Mouse (Mus musculus) pancreas, adult 10 weeks (tissue): ENCODE measurements around the gene Cd300ld5. TPM values are rescaled to one million over a fixed set of nuclear protein-coding genes. Genes with fewer than 3 reads are reported as not detected.

ENCODE experiments used
- polyA plus RNA-seq: library from polyadenylated mRNA; stranded (reverse); fragments of 350-450 nt; fragmentation: Illumina TruSeq; extraction: RNeasy Lipid Tissue Mini Kit (QIAGEN cat#74804); gene quantifications from one replicate; pipeline ENCODE4 v1.2.3, GENCODE M21; 2015; ENCODE audit warnings: low read depth, low replicate concordance; ENCODE audit not compliant: insufficient read depth

Gene Cd300ld5
- polyA plus RNA-seq, result 1.3 TPM

GRCm38 (mm10) chr11:115037669-115038068 is at the start of gene Cd300ld5:
Gene Cd300ld5, minus strand, starts transcription at chr11:115037769.

GRCm38 (mm10) chr11:115062077-115062476 is 24.5 kb upstream of the Cd300ld5 start, which contains the start of gene Cd300e:
Gene Cd300e, minus strand, starts transcription at chr11:115062177.

GRCm38 (mm10) chr11:115048259-115048658 is 10.7 kb upstream of the Cd300ld5 start, which contains the start of gene Cd300ld3:
Gene Cd300ld3, minus strand, starts transcription at chr11:115048409.

GRCm38 (mm10) chr11:115026912-115027311 is 10.7 kb downstream of the Cd300ld5 start, which contains the start of gene Cd300ld4:
Gene Cd300ld4, minus strand, starts transcription at chr11:115027012.

GRCm38 (mm10) chr11:115016093-115016492 is 21.5 kb downstream of the Cd300ld5 start, which contains the start of gene Cd300ld2:
Gene Cd300ld2, minus strand, starts transcription at chr11:115016193.

GRCm38 (mm10) chr11:115001474-115002040 is 36.0 kb downstream of the Cd300ld5 start, which contains the start of gene Cd300c2:
Gene Cd300c2, minus strand, starts transcription at chr11:115001880.

GRCm38 (mm10) chr11:114989793-114990192 is 47.8 kb downstream of the Cd300ld5 start, which contains the start of gene Cd300ld:
Gene Cd300ld, minus strand, starts transcription at chr11:114989922.

Other genes starting within 250 kb of the Cd300ld5 start
- gene Btbd17, start 241.8 kb downstream of the Cd300ld5 start, polyA plus RNA-seq, result not detected
- 1.8 TPM for gene Gpr142, start 238.8 kb downstream of the Cd300ld5 start, polyA plus RNA-seq
- 3.3 TPM for gene Gprc5c, start 186.6 kb downstream of the Cd300ld5 start, polyA plus RNA-seq
- gene Cd300a, start 147.7 kb downstream of the Cd300ld5 start, polyA plus RNA-seq, result 0.55 TPM
- gene Cd300lb, start 103.4 kb downstream of the Cd300ld5 start, polyA plus RNA-seq, result 0.37 TPM
- not detected for gene Cd300c, start 68.6 kb downstream of the Cd300ld5 start, polyA plus RNA-seq
- 1.6 TPM for gene Cd300ld, start 47.8 kb downstream of the Cd300ld5 start, polyA plus RNA-seq
- 1.2 TPM for gene Cd300c2, start 35.9 kb downstream of the Cd300ld5 start, polyA plus RNA-seq
- gene Cd300ld2, start 21.6 kb downstream of the Cd300ld5 start, polyA plus RNA-seq, result not detected
- not detected for gene Cd300ld4, start 10.8 kb downstream of the Cd300ld5 start, polyA plus RNA-seq
- 3.8 TPM for gene Cd300ld3, start 10.6 kb upstream of the Cd300ld5 start, polyA plus RNA-seq
- not detected for gene Cd300e, start 24.4 kb upstream of the Cd300ld5 start, polyA plus RNA-seq
- 6.0 TPM for gene Rab37, start 53.7 kb upstream of the Cd300ld5 start, polyA plus RNA-seq
- not detected for gene Cd300lf, start 96.2 kb upstream of the Cd300ld5 start, polyA plus RNA-seq
- 15.3 TPM for gene Slc9a3r1, start 125.6 kb upstream of the Cd300ld5 start, polyA plus RNA-seq
- 2.5 TPM for gene Tmem104, start 149.7 kb upstream of the Cd300ld5 start, polyA plus RNA-seq
- 12.4 TPM for gene Nat9, start 150.1 kb upstream of the Cd300ld5 start, polyA plus RNA-seq
- gene Grin2c, start 229.5 kb upstream of the Cd300ld5 start, polyA plus RNA-seq, result 0.48 TPM
- 10.5 TPM for gene Fdxr, start 239.3 kb upstream of the Cd300ld5 start, polyA plus RNA-seq